Mouse (Mus musculus) MEL-GATA-1-ER (cell line): ENCODE data around the gene Pou4f1.
A peak's percentile ranks its signal among the peaks of the same experiment; 100 is the strongest.

Experiments used
- DNase-seq: peaks from one replicate; pipeline ENCODE4 v3.0.0-alpha.2; 2012; ENCODE audit warnings: low read depth; ENCODE audit errors: extremely low read depth

Pou4f1 gene

GRCm38 (mm10) chr14:104457966-104458710 lies 9.7 kb downstream of the Pou4f1 start:
- no peak for DNase-seq

- no peak for DNase-seq
These were observed 10.8 kb downstream of the Pou4f1 start for GRCm38 (mm10) chr14:104456976-104457375.

GRCm38 (mm10) chr14:104453824-104454223 lies 14.0 kb downstream of the Pou4f1 start:
- peak; percentile 32 for DNase-seq

- no peak for DNase-seq
These were observed 33.5 kb downstream of the Pou4f1 start for GRCm38 (mm10) chr14:104434293-104434692.

- no peak for DNase-seq
These were observed 37.0 kb downstream of the Pou4f1 start for GRCm38 (mm10) chr14:104430819-104431218.

GRCm38 (mm10) chr14:104423688-104424470 lies 43.9 kb downstream of the Pou4f1 start:
- no peak for DNase-seq
